Mouse (Mus musculus) ovary, postnatal 14 days (tissue): ENCODE measurements around the gene Gng10.

ENCODE experiments used
- DNase-seq: peaks from one replicate; pipeline ENCODE4 v3.0.0; 2022; ENCODE audit warnings: low spot score

Gng10 gene

DNA sequence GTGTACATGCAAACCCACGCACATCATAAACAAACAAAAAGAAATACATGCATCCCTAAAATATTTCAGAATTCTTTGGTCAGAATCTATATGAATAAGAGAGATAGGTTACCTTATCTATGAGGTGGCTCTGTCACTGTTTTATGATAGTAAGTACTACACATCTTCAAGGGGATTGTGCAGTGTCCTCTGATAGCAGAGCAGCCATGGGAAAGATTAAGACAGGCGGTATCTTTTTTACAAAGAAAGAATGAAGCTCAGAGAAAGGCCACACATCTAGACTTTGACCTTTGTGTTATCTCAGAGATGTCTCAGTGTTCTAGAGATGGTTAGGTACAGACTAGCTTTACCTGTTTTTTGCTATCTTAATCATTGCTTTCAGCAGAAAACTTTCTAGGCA, 18.0 kb upstream of the Gng10 start:
- DNase-seq: no peak

DNA sequence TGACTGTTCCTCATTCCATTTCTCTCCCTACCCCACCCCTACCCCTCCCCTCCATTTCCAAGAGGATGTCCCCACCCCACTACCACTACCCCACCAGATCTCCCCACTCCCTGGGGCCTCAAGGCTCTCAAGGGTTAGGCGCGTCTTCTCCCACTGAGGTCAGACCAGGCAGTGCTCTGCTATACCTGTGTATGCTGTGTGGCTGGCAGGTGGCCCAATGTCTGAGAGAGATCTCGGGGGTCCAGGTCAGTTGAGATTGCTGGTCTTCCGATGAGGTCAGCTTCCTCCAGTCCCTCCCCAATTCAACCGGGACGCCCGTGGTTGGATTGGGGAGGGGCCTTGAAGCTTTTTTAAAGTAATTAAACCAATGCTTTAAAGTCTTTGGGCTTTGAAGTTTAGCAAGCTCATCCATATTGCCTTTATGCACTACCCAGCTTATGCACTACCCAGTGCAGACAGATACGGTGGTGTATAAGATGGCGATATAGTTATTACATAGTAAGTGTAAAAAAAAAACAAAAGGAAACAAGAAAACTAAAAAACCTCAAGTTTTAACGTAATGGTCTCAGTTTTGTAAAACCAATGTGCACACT, 467 bp upstream of the Gng10 start:
- DNase-seq: no peak

DNA sequence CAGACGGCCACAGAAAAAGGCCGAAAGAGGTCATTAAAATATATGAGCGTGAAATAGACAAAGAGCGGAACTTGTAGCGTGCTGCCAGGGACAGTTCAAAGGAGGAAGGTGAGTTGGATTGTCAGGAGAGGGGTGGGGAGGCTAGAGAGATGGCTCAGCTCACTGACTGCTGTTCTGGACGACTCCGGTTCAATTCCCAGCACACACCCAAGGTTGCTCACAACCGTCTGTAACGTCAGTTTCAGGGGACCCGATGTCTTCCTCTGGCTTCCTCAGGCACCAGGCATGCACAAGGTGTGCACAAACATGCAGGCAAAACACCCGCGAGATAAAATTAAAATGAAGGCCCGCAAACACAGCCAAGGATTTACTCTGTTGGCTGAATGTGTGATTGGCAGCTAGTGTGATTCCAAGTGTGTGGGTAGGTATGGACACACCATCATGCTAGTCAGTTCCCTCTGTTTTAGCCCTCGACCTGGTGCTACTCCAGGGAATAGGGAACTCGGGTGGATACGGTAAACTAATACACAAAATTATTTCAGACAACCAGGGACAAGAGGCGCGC, 980 bp downstream of the Gng10 start:
- DNase-seq: no peak

DNA sequence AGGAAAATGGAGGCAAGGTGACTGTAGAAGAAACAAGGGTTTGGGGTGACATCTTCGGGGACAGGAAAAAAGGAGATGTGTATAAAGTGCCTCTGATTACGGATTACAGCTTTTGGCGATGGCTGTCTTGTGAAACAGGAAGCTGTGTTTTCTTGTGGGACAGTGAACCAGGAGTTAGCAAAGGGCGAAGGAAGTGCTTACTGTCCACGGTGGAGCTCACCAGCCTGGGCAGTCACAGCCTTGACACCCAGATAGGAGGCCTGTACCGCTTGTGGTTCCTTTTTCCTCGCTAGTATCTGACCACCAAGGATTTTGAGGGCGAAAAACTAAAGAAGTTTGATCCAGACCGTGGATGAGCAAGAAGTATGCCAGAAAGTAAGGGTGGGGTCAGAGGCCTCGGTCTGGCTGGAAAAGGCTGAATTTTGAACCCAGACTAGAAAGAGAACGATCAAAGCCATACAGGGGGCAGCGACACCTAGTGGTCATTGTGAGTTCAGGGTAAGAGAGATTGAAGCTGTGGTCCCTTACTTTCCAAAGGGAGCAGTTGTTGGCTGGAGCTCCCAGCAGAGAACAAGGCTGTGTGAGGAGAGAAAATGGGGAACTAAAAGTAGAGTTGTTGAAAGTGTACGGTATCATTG, 1.7 kb downstream of the Gng10 start:
- peak; percentile 58 for DNase-seq

DNA sequence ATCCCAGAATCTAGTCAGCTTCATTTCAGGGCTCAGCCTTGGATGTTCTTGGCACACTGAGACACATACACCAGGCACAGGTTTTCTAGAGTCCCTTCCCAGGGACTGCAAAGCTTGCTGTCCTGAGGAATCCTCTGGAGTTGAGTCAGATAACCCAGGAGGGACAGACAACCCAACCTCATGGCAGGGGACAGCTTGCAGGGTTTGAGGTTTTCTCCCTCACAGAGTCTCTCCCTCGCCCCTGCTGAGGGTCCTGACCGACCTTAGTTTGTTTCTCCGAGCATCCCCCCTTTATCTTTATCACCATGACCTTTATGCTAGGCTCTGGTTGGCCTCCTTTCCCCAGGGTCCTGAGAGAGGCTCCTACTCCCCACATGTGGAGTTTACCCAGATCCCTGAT, 2.6 kb downstream of the Gng10 start:
- no peak for DNase-seq

DNA sequence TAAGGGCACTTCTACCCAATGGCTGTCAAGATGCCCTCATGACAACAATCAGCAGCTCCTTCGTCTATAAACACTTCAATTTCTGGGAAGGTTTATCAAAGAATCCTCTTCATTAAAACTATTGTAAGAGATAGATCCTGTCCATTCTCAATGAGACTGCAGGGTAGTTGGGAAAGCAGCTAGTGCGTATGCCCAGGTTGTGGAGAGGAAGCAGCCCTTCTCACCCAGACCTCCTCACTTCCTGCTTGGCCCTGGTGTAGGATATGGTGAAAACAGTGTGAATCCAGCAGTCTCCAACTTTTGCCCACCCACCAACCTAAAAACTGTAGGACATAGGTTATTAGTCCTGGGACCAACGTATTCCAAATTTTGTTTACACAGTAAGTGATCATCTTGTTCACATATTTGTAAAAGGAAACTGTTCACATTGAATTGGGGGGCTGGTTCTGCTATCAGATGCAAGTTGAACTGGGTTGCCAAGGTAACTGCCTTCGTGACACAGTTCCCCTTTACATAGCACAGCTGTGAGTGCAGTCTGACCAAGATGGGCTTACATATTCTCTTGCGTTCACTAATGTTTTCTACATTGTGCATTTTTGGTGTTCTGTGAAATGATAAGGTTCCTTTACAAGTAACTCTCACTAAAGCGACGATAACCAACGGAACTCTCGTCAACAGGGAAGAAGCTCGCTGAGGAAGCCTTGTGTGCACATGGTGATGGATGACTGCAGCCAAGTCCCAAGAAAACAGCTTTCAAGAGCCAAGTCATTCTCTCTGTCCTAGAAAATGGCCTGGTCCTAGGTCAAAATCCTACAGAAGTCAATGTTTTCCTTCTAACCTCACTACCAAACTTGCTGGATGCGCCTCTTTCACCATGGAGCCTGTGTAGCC, 5.8 kb downstream of the Gng10 start:
- DNase-seq: no peak

DNA sequence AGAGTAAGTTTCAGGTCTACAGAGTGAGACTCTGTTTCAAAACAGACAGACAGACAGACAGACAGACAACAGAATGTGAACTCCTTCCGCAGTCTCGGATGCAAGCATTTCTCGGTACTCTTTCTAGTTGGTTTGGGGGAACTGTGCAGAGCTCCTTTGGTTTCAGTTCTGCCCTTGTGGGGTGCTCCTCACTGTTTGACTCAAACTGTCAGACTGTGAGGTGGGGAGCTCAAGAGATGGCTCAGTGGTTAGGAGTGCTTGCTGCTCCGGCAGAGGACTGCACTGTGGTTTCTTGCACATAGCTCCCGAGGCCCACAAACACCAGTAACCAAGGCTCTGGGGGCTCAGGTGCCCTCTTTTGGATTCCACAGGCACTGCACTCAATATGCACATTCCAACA, 8.2 kb downstream of the Gng10 start:
- DNase-seq: no peak

DNA sequence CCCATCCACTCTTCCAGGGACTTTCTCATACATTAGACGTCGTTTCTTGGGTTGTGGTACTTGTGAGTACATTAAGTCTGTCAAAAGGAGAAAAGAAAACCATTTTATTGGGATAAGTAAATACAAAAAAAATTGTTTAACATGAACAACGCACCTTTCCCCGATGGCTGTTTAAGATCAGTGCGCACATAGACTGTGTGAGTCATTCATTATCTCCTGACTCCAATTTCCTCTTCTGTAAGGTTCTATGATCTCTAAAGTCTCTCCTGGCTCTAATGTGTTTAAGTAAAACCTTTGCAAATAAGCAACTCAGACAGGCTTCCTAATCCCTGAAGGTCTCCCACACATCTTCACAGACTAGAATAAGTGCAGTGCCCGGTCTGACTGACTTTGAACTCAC, 9.0 kb downstream of the Gng10 start:
- no peak for DNase-seq

DNA sequence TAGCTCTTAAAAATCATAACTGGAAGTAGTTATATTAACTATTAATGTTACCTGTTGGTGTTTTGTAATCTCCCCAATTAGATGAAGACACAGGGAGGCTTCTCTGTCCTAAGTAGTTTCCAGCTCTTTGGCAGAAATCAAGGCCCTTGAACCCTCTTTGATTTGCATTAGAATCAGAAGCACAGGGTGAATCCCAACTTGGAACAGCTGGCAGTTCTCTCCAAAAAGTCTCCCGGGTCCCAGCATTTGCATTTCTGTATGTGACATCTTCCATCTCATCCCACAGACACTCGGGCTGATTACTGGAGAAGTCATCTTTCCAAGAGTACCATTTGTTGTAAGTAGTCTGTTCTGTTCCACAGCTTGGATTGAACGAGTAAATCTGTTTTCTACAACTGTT, 12.3 kb downstream of the Gng10 start:
- no peak for DNase-seq

DNA sequence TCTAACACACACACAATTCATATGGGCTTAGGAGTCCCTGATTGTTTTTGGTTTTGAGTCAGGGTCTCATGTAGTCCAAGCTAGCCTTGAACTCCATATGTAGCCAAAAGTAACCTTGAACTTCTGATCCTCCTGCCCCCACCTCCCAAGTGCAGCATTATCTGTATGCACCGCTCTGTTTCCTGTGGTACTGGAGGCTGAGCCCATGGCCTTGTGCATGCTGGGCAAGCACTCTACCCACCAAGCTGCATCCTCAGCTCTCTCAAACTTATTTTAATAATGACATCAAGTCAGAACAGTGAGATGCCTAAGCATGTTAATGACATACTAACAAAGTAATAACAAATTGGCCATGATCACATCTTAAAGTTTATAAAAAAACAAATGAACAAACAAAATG, 16.2 kb downstream of the Gng10 start:
- no peak for DNase-seq

DNA sequence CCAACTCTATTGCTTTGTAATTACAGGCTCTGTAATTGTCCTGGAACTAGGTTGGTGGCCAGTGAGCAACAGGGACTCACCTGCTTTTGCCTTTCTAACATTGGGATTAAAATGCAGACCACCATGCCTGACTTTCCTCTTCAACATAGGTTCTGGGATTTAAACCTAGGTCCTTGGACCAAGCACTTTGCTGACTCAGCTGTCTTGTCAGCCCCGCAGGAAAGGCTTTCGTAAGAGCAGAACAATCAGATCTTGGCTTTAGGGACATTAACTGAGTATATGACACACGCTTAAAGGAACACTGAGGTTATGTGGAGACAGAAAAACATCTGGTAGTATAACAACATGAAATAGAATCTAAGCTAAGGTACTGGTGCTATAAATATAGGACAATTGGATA, 23.0 kb downstream of the Gng10 start:
- no peak for DNase-seq

DNA sequence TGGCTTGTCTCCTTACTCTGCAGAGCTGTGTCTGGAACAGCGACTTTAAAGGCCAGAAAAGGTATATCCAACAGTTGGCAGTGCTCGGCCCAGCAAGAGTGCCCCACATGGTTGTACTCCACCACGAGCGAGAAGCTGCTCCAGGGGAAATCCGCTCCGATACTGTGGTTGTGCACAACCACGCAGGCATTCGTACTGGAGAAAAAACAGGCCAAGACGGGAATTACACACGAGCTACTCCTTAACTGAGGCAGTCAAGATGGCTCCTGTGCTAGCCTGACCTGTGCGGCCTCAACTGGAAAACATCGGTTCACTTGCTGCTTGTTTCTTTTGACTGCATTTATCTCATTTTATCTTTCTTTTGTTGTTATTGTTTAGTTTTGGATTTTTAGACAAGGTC, 27.6 kb downstream of the Gng10 start:
- no peak for DNase-seq

DNA sequence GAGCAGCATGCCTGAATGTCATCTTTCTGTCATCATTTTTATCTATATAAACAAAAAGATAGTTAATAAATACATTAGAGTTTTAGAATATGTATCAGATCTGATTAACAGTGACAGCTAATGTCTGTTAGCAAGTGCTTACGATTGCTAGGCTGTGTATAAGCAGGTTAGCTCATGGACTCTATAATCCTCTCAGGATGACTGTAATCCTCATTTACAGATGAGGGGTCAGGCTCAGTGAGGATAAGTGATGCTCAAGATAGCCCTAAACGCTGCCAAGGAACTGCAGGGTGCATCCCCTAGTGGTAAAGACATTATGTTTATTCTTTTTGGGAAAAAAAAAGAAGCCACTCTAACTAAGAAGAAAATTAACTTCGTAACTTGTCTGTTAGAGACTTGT, 34.4 kb downstream of the Gng10 start:
- no peak for DNase-seq

DNA sequence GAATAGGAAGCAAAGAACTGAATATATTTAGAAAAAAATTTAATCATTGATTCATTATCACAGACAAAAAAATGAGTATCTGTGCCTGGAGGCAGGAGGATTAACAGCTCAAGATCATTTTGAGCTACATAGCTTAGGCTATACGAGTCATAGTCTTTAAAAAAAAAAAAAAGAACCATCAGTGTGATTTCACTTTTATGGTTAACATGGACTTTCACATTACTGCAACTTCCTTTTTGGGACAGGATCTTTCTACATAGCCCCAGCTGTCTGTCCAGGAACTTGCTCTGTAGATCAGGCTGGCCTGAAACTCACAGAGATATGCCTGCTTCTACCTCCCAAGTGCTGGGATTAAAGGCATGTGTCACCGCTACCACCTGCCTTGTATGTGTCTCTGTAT, 48.5 kb downstream of the Gng10 start:
- no peak for DNase-seq

DNA sequence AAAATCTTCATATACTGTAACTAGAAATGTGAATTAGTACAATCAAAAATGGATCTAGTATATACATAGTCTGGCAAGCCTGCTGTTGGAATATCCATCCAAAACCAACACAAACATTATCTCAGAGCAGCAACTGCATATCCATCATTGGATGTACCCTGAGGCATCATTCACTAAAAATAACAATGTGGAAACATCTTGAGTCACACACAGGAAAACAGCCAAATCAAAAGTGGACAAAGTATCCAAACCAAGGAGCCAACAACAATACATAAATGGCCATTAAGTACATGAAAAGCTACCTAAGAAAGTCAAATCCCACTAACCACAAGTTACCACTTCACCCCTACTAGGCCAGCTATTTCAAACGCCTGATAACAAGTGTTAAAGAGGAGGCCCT, 54.5 kb downstream of the Gng10 start:
- DNase-seq: no peak
